Mouse (Mus musculus) cortical plate, adult 2 months (tissue): ENCODE measurements around the gene Yipf3. TPM values are rescaled to one million over a fixed set of nuclear protein-coding genes. Genes with fewer than 3 reads are reported as not detected.

Source experiments
- H3K27ac ChIP-seq: fragments of 200-500 bp; 2 replicates; pipeline ENCODE4 v1.5.1; 2012; ENCODE audit warnings: low read length, control low read depth, inconsistent platforms; ENCODE audit not compliant: insufficient read depth
- H3K4me1 ChIP-seq: fragments of 200-500 bp; 2 replicates; pipeline ENCODE4 v1.6.1; 2011; ENCODE audit warnings: low read length; ENCODE audit not compliant: control insufficient read depth, insufficient read depth
- H3K4me3 ChIP-seq: fragments of 200-500 bp; 2 replicates; pipeline ENCODE4 v1.5.1; 2011; ENCODE audit warnings: mild to moderate bottlenecking, low read length, control low read depth; ENCODE audit not compliant: insufficient read depth
- CTCF ChIP-seq: fragments of 200-500 bp; IDR thresholded peaks from 2 replicates; pipeline ENCODE4 v1.5.1; 2011; ENCODE audit warnings: mild to moderate bottlenecking, control low read depth, low read length; ENCODE audit not compliant: insufficient read depth; ENCODE audit errors: extremely low read depth
- POLR2A ChIP-seq: fragments of 200-500 bp; IDR thresholded peaks from 2 replicates; pipeline ENCODE4 v1.6.1; 2011; ENCODE audit warnings: mild to moderate bottlenecking, low read length, control low read depth; ENCODE audit not compliant: insufficient read depth; ENCODE audit errors: extremely low read depth
- polyA plus RNA-seq: library from polyadenylated mRNA; depleted of rRNA; stranded (reverse); fragments of >200 nt; gene quantifications from 2 replicates; pipeline ENCODE4 v1.2.3, GENCODE M21; 2012; rRNA removed

Yipf3 gene
- 91.5 and 92.5 TPM in 2 replicates for polyA plus RNA-seq

DNA sequence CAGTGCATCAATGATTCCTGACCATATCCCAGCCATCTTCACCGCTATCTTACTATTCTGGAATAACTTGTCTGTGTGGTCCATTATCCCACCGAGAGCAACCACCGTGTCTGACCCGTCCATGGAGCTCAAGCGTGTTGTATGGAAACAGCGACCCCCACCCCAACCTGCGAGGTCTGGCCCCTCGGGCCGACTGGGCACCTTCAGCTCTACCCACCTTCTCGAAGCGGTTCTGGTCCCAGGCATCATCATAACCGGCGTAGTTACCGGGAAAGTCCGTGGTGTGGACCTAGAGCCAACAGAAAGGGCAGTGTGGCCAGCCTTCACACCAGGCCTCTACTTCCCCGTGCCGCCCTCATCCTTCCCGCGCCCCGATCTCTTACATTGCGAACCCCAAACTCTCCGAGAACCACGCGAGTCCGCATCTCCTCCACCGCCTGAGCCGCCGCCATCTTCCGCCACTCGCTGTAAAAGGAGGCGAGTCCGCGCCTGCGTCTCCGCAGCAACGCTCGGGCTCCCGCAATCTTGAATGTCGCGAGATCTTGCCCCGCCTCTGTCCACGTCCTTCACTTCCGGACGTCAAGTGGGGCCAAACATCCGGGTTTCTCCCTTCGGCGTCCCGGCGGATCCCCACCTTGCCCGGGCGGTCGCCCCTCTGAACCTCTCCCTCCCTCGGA lies at the start of gene Yipf3, which contains the start of gene Polr1c:
Gene Yipf3 (plus strand): TSS at position 569 of the 677 bp plus-strand sequence.
Gene Polr1c (minus strand): TSS at position 543 of the 677 bp plus-strand sequence.
- TF ChIP-seq POLR2A (peak; percentile 88), CTCF (no peak)
- Histone ChIP-seq H3K4me3 (peak within 1 kb of the TSS; percentile 78), H3K27ac (peak within 1 kb of the TSS; percentile 30), H3K4me1 (peaks cover 7% of the 10 kb centered on the region; the same call in 1 of the 2 replicates)

DNA sequence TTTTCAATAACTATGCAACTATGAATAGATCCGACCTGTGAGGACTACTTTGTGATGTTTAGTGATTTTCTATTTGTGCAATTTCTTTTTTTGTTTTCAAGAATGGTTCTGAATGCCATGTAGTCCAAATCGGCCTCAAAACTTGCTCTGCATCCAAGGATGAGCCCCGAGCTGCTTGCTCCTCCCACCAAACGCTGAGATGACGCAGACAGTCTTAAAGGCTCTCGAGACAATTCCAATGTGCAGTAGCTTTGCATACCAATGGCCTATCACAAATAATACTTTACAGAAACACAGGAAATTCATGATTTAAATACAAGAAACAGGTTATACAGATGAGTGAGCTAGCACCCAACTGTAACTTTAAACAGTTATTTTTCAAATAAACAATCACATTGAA lies 46.7 kb upstream of the Yipf3 start:
- Histone ChIP-seq H3K4me3 (no peak overlapping the region; the same call in 1 of the 2 replicates), H3K4me1 (no peaks in the 10 kb centered on the region; the same call in 1 of the 2 replicates), H3K27ac (no peak overlapping the region)
- TF ChIP-seq CTCF, result no peak
- no peak for TF ChIP-seq POLR2A

DNA sequence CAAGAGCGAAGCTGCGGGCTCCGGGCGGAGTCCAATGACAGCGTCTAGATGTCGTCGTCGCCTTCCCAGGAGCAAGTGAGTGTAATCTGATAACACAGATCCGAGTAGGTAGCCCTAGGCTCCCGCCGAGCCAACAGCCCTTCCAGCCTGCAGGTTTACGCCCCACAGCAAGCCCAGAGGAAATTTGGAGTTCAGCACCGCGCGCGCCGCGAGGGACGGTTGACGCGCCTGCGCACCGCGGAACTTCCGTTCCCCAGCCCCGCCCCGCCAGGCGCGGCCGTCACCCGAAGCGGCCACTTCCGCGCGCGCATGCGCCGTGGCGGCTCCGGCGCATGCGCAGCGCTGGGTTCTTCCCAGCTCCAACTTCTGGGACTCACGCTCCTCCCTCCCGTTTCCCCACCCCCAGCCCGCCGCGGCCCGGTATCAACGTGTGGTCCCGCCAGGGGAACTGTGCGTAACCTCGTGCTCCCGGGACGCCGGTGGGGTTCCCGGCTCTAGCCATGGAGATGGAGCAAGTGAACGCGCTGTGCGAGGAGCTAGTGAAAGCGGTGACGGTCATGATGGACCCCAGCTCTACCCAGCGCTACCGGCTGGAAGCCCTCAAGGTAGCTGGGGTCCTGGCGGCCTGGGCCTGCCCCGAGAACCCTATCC lies 45.3 kb upstream of the Yipf3 start, which contains the start of the genes Polh and Xpo5:
Gene Polh (minus strand): TSS at position 225 of the 651 bp plus-strand sequence.
Gene Xpo5 (plus strand): TSS at position 362 of the 651 bp plus-strand sequence.
- no peaks in the 10 kb centered on the region; the same call in 1 of the 2 replicates for H3K4me1 ChIP-seq
- H3K4me3 ChIP-seq, result peak within 1 kb of the TSS; percentile 97
- TF ChIP-seq POLR2A (peak; percentile 74; the same call in 1 of the 2 replicates), CTCF (no peak)
- H3K27ac ChIP-seq, result no peak within 1 kb of the TSS

- Histone ChIP-seq H3K4me3 (peak overlapping the region; percentile 97), H3K4me1 (no peaks in the 10 kb centered on the region; the same call in 1 of the 2 replicates), H3K27ac (no peak overlapping the region)
- TF ChIP-seq CTCF, result no peak
Measured at GRCm38 (mm10) chr17:46203078-46203477, 44.8 kb upstream of the Yipf3 start.

GRCm38 (mm10) chr17:46206676-46207075 lies 41.2 kb upstream of the Yipf3 start:
- H3K4me1 ChIP-seq, result no peaks in the 10 kb centered on the region; the same call in 1 of the 2 replicates
- TF ChIP-seq CTCF (no peak), POLR2A (no peak)
- no peak overlapping the region for H3K27ac ChIP-seq
- H3K4me3 ChIP-seq, result no peak overlapping the region

DNA sequence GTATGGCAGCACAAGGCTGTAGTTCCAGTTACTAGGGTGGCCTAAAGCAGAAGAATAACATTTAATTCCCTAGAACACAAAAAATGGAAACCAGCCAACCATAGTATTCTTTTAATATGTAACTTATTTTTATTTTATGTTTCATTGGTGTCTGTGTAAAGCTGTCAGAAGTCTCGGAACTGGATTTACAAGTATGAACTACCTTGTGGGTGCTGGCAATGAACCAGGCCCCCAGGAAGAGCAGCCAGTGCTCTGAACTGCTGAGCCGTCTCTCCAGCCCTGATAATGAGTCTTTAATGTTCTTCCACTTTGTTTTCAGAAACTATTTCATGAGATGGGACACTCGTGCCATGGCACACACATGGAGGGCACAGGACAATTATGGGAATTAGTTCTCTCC lies 37.3 kb upstream of the Yipf3 start:
- TF ChIP-seq POLR2A (no peak), CTCF (no peak)
- H3K27ac ChIP-seq, result no peak overlapping the region
- no peak overlapping the region for H3K4me3 ChIP-seq
- no peaks in the 10 kb centered on the region for H3K4me1 ChIP-seq

DNA sequence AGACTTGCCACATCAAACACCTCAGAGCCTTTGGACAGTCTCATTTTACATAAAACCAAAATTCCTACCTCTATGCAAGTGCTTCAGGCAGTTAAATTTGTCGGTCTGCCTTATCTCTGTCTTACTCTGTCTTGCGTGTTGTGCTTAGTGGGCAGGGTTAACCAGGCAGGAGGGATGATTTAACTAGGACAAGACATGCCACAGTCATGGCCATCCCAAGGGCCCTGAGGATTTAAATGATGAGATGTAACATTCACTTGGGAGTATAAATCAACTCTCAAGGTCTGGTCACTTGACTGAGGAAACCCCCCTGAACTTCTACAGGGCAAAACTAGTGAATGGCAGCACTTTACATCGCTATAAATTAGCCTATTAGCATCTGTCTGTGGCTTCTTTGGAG lies 26.3 kb upstream of the Yipf3 start:
- no peak overlapping the region for H3K27ac ChIP-seq
- TF ChIP-seq CTCF, result no peak
- no peak for TF ChIP-seq POLR2A
- no peaks in the 10 kb centered on the region for H3K4me1 ChIP-seq
- no peak overlapping the region for H3K4me3 ChIP-seq

DNA sequence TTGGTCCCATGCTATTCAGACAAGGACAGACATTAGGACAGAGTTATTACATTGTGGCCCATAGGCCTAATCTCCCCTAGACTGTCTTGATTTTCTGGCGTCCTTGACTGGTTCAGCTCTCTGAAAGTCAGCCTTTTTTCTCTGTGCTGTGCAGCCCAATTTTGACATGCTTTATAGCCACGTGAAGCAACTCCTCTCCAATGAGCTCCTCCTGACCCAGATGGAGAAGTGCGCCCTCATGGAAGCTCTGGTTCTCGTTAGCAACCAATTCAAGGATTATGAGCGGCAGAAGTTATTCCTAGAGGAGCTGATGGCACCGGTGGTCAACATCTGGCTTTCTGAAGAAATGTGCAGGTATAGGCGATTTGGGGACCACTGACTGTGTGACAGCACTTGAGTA lies 20.3 kb upstream of the Yipf3 start:
- H3K27ac ChIP-seq, result no peak overlapping the region
- no peak overlapping the region for H3K4me3 ChIP-seq
- no peak for TF ChIP-seq CTCF
- no peak for TF ChIP-seq POLR2A
- no peaks in the 10 kb centered on the region for H3K4me1 ChIP-seq

GRCm38 (mm10) chr17:46236067-46236466 lies 11.8 kb upstream of the Yipf3 start:
- TF ChIP-seq POLR2A (no peak), CTCF (no peak)
- Histone ChIP-seq H3K4me3 (no peak overlapping the region), H3K4me1 (no peaks in the 10 kb centered on the region), H3K27ac (no peak overlapping the region)

DNA sequence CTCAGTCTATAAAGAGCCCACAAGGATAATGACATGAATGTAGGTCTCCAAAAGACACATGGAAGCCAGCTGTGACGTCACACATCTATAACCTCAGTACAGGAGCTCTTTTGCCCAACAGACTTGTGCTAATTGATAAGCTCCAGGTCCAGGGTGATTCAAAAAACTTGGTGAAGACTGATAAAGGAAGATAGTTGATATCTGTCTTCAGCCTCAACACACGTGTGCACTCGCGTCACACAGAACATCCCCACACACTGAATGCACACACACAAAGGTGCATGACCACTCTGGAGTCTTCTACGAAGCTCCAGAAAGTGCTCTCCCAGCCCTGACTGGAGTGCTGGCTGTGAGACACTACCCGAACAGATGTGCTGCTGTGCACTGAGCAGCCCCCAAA lies 10.8 kb upstream of the Yipf3 start:
- no peaks in the 10 kb centered on the region for H3K4me1 ChIP-seq
- H3K27ac ChIP-seq, result no peak overlapping the region
- TF ChIP-seq CTCF (no peak), POLR2A (no peak)
- H3K4me3 ChIP-seq, result no peak overlapping the region

DNA sequence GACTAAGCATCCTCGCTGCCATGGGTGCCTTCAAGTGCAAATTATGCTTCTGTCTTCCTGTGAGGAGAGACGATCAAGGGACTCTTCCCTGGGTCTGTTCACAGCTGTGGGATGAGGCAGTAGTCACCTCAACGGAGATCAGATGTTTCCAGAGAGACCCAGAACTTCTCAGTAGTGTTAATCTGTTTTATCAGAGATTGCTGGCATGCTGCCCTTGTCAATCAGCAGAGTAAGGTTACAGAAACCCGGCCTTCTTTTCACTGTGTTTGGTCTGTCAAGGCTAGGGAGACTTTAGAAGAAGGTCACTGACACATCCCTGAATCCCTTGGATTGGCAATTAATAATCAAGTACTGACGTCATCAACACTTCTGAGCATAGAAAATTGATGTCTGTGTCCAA lies 10.4 kb upstream of the Yipf3 start:
- Histone ChIP-seq H3K4me3 (no peak overlapping the region), H3K4me1 (no peaks in the 10 kb centered on the region), H3K27ac (no peak overlapping the region)
- TF ChIP-seq POLR2A (no peak), CTCF (no peak)
